ENCODE assay signal across 11 mouse cellular contexts in genomic region chr11:72436271-72436670, GRCm38 (mm10). TPM values are rescaled to one million over a fixed set of nuclear protein-coding genes. Genes with fewer than 3 reads are reported as not detected.
A peak's percentile ranks its signal among the peaks of the same experiment; 100 is the strongest.
DNase-seq lines count a peak whose midpoint lies in the region; ATAC-seq lines count a peak whose summit lies in the region.
"Had no signal": no experiment of that assay in that cellular context is flagged by ENCODE, and none has a peak within 500 bp of the region (broad histone marks: within the 10 kb centered on the region; RNA-seq: fewer than 3 reads in every experiment).

No protein-coding gene starts in this region.

- H3K4me2 ChIP-seq in kidney, embryonic 14.5 days (replicated peaks; ENCODE audit: low read depth, low read length): no peak overlapping the region
- H3K4me2 ChIP-seq in stomach, embryonic 16.5 days (ENCODE audit: low read depth, low read length): peak overlapping the region; percentile 22; the same call in 1 of the 2 replicates

- peaks cover 15% of the 10 kb centered on the region; the same call in 1 of the 2 replicates for H3K4me1 ChIP-seq in kidney, embryonic 14.5 days (ENCODE audit: control insufficient read depth, insufficient read depth, low read length)
- peaks cover 15% of the 10 kb centered on the region; the same call in 1 of the 2 replicates for H3K4me1 ChIP-seq in stomach, embryonic 16.5 days (ENCODE audit: control insufficient read depth, insufficient read depth, low read length)

- no peaks in the 10 kb centered on the region for H3K27me3 ChIP-seq in kidney, embryonic 14.5 days (ENCODE audit: control insufficient read depth, insufficient read depth, low read length)
- no peaks in the 10 kb centered on the region for H3K27me3 ChIP-seq in stomach, embryonic 16.5 days (ENCODE audit: control insufficient read depth, insufficient read depth, low read length)

- no peak for ATAC-seq in kidney, embryonic 14.5 days (ENCODE audit: low FRiP score, low TSS enrichment)
- ATAC-seq in stomach, embryonic 16.5 days (ENCODE audit: insufficient read depth, low FRiP score): no peak

- H3K4me3 ChIP-seq in kidney, embryonic 14.5 days (ENCODE audit: low read length): no peak overlapping the region
- no peak overlapping the region; the same call in 1 of the 2 replicates for H3K4me3 ChIP-seq in stomach, embryonic 16.5 days (replicated peaks; ENCODE audit: low read length)

- H3K9me3 ChIP-seq in kidney, embryonic 14.5 days (ENCODE audit: control insufficient read depth, low read length): no peaks in the 10 kb centered on the region
- no peaks in the 10 kb centered on the region for H3K9me3 ChIP-seq in stomach, embryonic 16.5 days (replicated peaks; ENCODE audit: control insufficient read depth, low read length)

- DNase-seq in kidney, adult 18-20 months: peak; percentile 64
- peak; percentile 70 to 76 for DNase-seq in right cerebral cortex, postnatal 10 days (ENCODE audit: low spot score in 2 of 2)
- DNase-seq in right cerebral cortex, postnatal 25 days: no peak
- peak; percentile 68 for DNase-seq in gastrocnemius, postnatal 10 days
- no peak for DNase-seq in frontal cortex, postnatal 25 days (ENCODE audit: low spot score in 2 of 2)
- DNase-seq: cerebellum, adult 11 months; thymus, postnatal 36 days had no signal

- no peak overlapping the region for H3K9ac ChIP-seq in kidney, embryonic 14.5 days (ENCODE audit: low read depth, low read length)
- peak overlapping the region; percentile 35; the same call in 1 of the 2 replicates for H3K9ac ChIP-seq in stomach, embryonic 16.5 days (ENCODE audit: low read length)

- H3K36me3 ChIP-seq in kidney, embryonic 14.5 days (ENCODE audit: control insufficient read depth, insufficient read depth, low read length): no peaks in the 10 kb centered on the region
- no peaks in the 10 kb centered on the region for H3K36me3 ChIP-seq in stomach, embryonic 16.5 days (ENCODE audit: control insufficient read depth, insufficient read depth, low read length)

- H3K27ac ChIP-seq in kidney, embryonic 14.5 days (ENCODE audit: low read depth, low read length): no peak overlapping the region
- 0 out of 2 replicates have a peak overlapping the region, but pooled peaks have one; percentile 60 for H3K27ac ChIP-seq in stomach, embryonic 16.5 days (ENCODE audit: low read length)

- 69% methylated on average over 5 of the region's 5 CpGs for WGBS in kidney, embryonic 14.5 days
- WGBS in stomach, embryonic 16.5 days: 67% methylated on average over 5 of the region's 5 CpGs

RNA-seq across cellular contexts. Expression of gene Ggt6, which starts 0.9 kb away (rescaled TPM):
- polyA plus RNA-seq in kidney, embryonic 14.5 days (2014; fragmentation: Nextera tagmentation; extraction: Ambion mirVana): 0.31 and 0.76 TPM in 2 replicates
- under 1 TPM in 1 of 2 experiments, not detected in 1; 0.28 TPM for total RNA-seq in gastrocnemius, postnatal 10 days (2021)
- polyA plus RNA-seq in stomach, embryonic 16.5 days (2015; fragmentation: Nextera tagmentation; extraction: Ambion mirVana): 8.1 and 8.9 TPM in 2 replicates
- polyA plus RNA-seq: heart, embryonic 14.5 days; lung, embryonic 16.5 days had no signal

RNA-seq across cellular contexts. Expression of gene Mybbp1a, which starts 4.9 kb away (rescaled TPM):
- 129 and 173 TPM in 2 replicates for polyA plus RNA-seq in kidney, embryonic 14.5 days (2014; fragmentation: Nextera tagmentation; extraction: Ambion mirVana)
- total RNA-seq in gastrocnemius, postnatal 10 days (2021): 10 to 100 TPM; 74.5 to 75.9 TPM
- 117 and 133 TPM in 2 replicates for polyA plus RNA-seq in stomach, embryonic 16.5 days (2015; fragmentation: Nextera tagmentation; extraction: Ambion mirVana)

RNA-seq across cellular contexts. Expression of gene Smtnl2, which starts 24.8 kb away (rescaled TPM):
- polyA plus RNA-seq in kidney, embryonic 14.5 days (2014; fragmentation: Nextera tagmentation; extraction: Ambion mirVana): 30.0 and 56.1 TPM in 2 replicates
- total RNA-seq in gastrocnemius, postnatal 10 days (2021): 100 to 1,000 TPM; 145 to 153 TPM
- 44.0 and 46.2 TPM in 2 replicates for polyA plus RNA-seq in stomach, embryonic 16.5 days (2015; fragmentation: Nextera tagmentation; extraction: Ambion mirVana)

RNA-seq across cellular contexts. Expression of gene Spns2, which starts 53.4 kb away (rescaled TPM):
- 2.0 and 2.4 TPM in 2 replicates for polyA plus RNA-seq in kidney, embryonic 14.5 days (2014; fragmentation: Nextera tagmentation; extraction: Ambion mirVana)
- total RNA-seq in gastrocnemius, postnatal 10 days (2021): 10 to 100 TPM; 15.8 to 20.0 TPM
- 5.7 and 7.3 TPM in 2 replicates for polyA plus RNA-seq in stomach, embryonic 16.5 days (2015; fragmentation: Nextera tagmentation; extraction: Ambion mirVana)

Comparison
In these comparisons a context has a peak if more than half of its experiments do, and no peak if none do; other contexts are left out.
1. DNase-seq: peak in kidney, adult 18-20 months (single experiment), right cerebral cortex, postnatal 10 days (2 of 2) and gastrocnemius, postnatal 10 days (single experiment); none in right cerebral cortex, postnatal 25 days (single experiment) and frontal cortex, postnatal 25 days (0 of 2).